Mouse (Mus musculus): ENCODE results near the gene Grip1. TPM values are rescaled to one million over a fixed set of nuclear protein-coding genes. Genes with fewer than 3 reads are reported as not detected.

The Grip1 gene
- polyA plus RNA-seq, 1 experiment: 0.08 TPM

DNA sequence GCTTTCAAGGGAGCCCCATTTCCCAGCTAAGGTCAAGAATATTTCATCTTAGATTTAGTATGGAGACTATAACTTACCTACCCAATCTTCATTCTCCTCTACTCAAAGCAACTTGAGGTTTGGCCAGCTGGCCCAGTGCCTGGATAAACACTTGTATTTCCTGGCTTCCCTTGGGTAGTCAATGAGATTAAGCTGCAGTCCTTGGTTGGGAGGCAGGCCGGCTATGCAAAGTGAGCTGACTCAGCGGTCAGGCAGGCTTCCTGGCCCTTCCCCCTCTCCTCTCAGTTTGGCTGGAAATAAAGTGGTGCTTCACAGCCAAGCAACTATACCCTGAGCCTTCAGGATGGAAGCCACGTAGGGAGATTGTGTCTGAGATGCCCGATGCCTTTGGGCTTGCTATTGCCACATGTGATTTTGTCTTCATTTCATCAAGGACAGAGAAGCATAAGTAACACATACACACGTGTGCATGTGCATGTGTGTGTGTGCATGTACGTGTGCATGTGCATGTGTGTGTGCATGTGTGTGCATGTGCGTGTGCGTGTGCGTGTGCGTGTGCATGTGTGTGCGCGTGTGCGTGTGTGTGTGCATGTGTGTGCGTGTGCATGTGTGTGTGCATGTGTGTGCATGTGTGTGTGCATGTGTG is 161.7 kb downstream of the Grip1 start:
- no peak for TF ChIP-seq SRF (IDR thresholded peaks at IDR 0.05; ENCODE audit: control insufficient read depth, insufficient read length, low read depth)
- no peak for TF ChIP-seq MYOD1 (IDR thresholded peaks at IDR 0.05; ENCODE audit: control insufficient read depth in 1 of 3, insufficient read length in 2 of 3, low read depth in 2 of 3)
- TF ChIP-seq MAX (IDR thresholded peaks at IDR 0.05; ENCODE audit: low read depth): no peak
- Histone ChIP-seq H3K79me2 (ENCODE audit: control insufficient read depth, insufficient read depth) (no peaks in the 10 kb centered on the region), H3K36me3 (ENCODE audit: control insufficient read depth, insufficient read depth) (no peaks in the 10 kb centered on the region), H3K4me2 (ENCODE audit: low read depth) (no peak overlapping the region), H3K4me3 (no peak overlapping the region), H3ac (ENCODE audit: control insufficient read depth, insufficient read length) (no peak overlapping the region), H3K27me3 (ENCODE audit: control insufficient read depth, insufficient read depth, insufficient read length) (no peaks in the 10 kb centered on the region)

DNA sequence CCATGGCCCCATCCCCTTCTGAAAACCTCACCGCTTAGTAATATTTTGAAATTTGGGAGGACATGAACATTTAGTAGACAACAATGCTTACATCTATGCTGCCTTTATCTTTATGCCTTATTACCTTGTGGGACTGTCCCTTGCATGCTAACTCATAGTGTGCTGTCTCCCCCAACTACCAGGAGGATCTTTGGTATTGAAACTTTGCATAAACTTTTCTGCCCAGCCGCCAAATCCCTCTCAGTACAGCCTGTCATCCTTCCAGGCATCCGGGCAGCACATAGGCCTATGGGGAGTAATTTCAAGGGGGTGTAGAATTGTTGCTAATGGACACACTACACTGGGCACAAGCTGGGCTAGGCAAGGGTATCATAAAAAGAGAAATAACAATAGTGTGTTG is 162.4 kb downstream of the Grip1 start:
- no peaks in the 10 kb centered on the region for H3K79me2 ChIP-seq (ENCODE audit: control insufficient read depth, insufficient read depth)
- no peaks in the 10 kb centered on the region for H3K27me3 ChIP-seq (ENCODE audit: control insufficient read depth, insufficient read depth, insufficient read length)
- H3K4me2 ChIP-seq (ENCODE audit: low read depth): no peak overlapping the region
- H3K36me3 ChIP-seq (ENCODE audit: control insufficient read depth, insufficient read depth): no peaks in the 10 kb centered on the region
- TF ChIP-seq USF1 (IDR thresholded peaks at IDR 0.05; ENCODE audit: low read depth): no peak
- no peak for TF ChIP-seq MYOG (IDR thresholded peaks at IDR 0.05; ENCODE audit: control insufficient read depth in 1 of 3, insufficient read depth in 1 of 3, insufficient read length in 2 of 3, low read depth in 2 of 3)
- no peak overlapping the region for H3K4me3 ChIP-seq
- H3ac ChIP-seq (ENCODE audit: control insufficient read depth, insufficient read length): no peak overlapping the region

DNA sequence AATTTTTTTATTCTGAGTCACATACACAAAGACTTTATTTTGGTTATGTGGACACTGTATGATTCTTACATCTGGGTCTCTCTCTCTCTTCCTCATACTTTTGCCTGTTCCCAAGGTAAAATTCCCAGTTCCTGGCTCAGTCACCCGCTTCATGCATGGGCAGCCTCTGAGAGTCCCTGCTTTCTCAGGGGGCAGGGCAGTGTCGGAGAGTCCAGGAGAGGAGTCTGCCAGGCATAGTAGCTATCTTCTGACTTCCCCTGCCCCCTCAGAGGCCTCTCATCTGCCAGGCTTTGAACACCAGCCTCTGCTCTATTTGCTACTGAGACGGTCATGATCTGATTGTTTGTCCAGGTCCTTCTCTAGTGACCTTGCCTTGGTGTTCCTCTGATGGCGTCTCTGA is 175.0 kb downstream of the Grip1 start:
- Histone ChIP-seq H3K36me3 (ENCODE audit: control insufficient read depth, insufficient read depth) (no peaks in the 10 kb centered on the region), H3K79me2 (ENCODE audit: control insufficient read depth, insufficient read depth) (no peaks in the 10 kb centered on the region), H3K4me2 (ENCODE audit: low read depth) (no peak overlapping the region), H3K27me3 (ENCODE audit: control insufficient read depth, insufficient read depth, insufficient read length) (no peaks in the 10 kb centered on the region), H3ac (ENCODE audit: control insufficient read depth, insufficient read length) (no peak overlapping the region), H3K4me3 (no peak overlapping the region)
- TF ChIP-seq POLR2AphosphoS2 (IDR thresholded peaks at IDR 0.05; ENCODE audit: insufficient read length, low read depth) (no peak), SRF (IDR thresholded peaks at IDR 0.05; ENCODE audit: control insufficient read depth, insufficient read length, low read depth) (no peak), POLR2A (IDR thresholded peaks at IDR 0.05; ENCODE audit: insufficient read length, low read depth) (no peak), USF1 (IDR thresholded peaks at IDR 0.05; ENCODE audit: low read depth) (no peak), CEBPB (IDR thresholded peaks at IDR 0.05; ENCODE audit: insufficient read depth, poor library complexity, severe bottlenecking) (no peak), MYOG (IDR thresholded peaks at IDR 0.05; ENCODE audit: control insufficient read depth in 1 of 3, insufficient read depth in 1 of 3, insufficient read length in 2 of 3, low read depth in 2 of 3) (no peak), REST (IDR thresholded peaks at IDR 0.05; ENCODE audit: insufficient read depth, insufficient read length) (no peak), MAX (IDR thresholded peaks at IDR 0.05; ENCODE audit: low read depth) (no peak), TCF12 (IDR thresholded peaks at IDR 0.05; ENCODE audit: insufficient read depth, poor library complexity, severe bottlenecking) (no peak), E2F4 (IDR thresholded peaks at IDR 0.05; ENCODE audit: insufficient read depth) (no peak), MYOD1 (IDR thresholded peaks at IDR 0.05; ENCODE audit: control insufficient read depth in 1 of 3, insufficient read length in 2 of 3, low read depth in 2 of 3) (no peak), TCF3 (IDR thresholded peaks at IDR 0.05; ENCODE audit: insufficient read length, low read depth) (no peak)

DNA sequence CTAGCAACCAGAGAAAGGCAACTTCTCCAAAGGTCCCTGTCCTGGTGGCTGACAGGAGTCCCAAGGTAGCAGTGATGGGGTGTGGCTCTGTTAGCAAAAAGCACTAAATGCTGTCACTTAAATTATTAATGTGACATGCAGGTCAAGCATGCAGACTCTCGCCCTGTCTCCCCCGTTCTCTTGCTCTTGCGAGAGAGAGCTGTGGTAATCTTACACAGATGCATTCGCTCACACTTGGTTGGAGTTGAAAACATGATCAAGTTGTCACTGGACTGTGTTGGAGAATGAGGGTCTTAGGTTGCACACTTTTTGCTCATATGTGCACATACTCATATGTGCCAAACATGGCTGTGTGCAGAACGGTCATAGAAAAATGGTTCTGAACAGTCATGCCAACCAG is 176.8 kb downstream of the Grip1 start:
- TF ChIP-seq TCF3 (IDR thresholded peaks at IDR 0.05; ENCODE audit: insufficient read length, low read depth) (no peak), E2F4 (IDR thresholded peaks at IDR 0.05; ENCODE audit: insufficient read depth) (no peak), TCF12 (IDR thresholded peaks at IDR 0.05; ENCODE audit: insufficient read depth, poor library complexity, severe bottlenecking) (no peak), REST (IDR thresholded peaks at IDR 0.05; ENCODE audit: insufficient read depth, insufficient read length) (no peak), SRF (IDR thresholded peaks at IDR 0.05; ENCODE audit: control insufficient read depth, insufficient read length, low read depth) (no peak), MAX (IDR thresholded peaks at IDR 0.05; ENCODE audit: low read depth) (no peak), MYOD1 (IDR thresholded peaks at IDR 0.05; ENCODE audit: control insufficient read depth in 1 of 3, insufficient read length in 2 of 3, low read depth in 2 of 3) (no peak), POLR2A (IDR thresholded peaks at IDR 0.05; ENCODE audit: insufficient read length, low read depth) (no peak), MYOG (IDR thresholded peaks at IDR 0.05; ENCODE audit: control insufficient read depth in 1 of 3, insufficient read depth in 1 of 3, insufficient read length in 2 of 3, low read depth in 2 of 3) (no peak), USF1 (IDR thresholded peaks at IDR 0.05; ENCODE audit: low read depth) (no peak), POLR2AphosphoS2 (IDR thresholded peaks at IDR 0.05; ENCODE audit: insufficient read length, low read depth) (no peak), CEBPB (IDR thresholded peaks at IDR 0.05; ENCODE audit: insufficient read depth, poor library complexity, severe bottlenecking) (no peak)
- H3K36me3 ChIP-seq (ENCODE audit: control insufficient read depth, insufficient read depth): no peaks in the 10 kb centered on the region
- H3ac ChIP-seq (ENCODE audit: control insufficient read depth, insufficient read length): no peak overlapping the region
- no peak overlapping the region for H3K4me2 ChIP-seq (ENCODE audit: low read depth)
- no peaks in the 10 kb centered on the region for H3K27me3 ChIP-seq (ENCODE audit: control insufficient read depth, insufficient read depth, insufficient read length)
- H3K4me3 ChIP-seq: no peak overlapping the region
- no peaks in the 10 kb centered on the region for H3K79me2 ChIP-seq (ENCODE audit: control insufficient read depth, insufficient read depth)

DNA sequence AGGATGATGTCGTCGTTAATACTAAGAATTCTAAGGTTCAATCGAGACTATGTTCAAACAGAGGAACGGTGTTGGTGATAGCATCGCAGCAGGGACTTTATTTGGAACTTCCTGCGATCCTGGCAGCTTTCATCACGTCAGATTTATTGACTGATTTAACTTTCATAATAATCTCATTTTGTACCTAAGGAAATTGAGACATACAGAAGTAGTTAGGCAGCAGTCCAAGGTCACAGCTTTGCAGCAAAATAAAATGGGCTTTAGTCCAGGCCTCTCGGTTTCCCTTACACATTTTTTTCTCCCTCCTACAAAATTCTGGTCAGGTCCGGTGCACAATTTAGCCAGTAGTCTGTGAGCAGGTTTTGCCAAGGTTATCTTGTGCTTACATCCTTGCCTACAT is 178.3 kb downstream of the Grip1 start:
- Histone ChIP-seq H3K4me3 (no peak overlapping the region), H3ac (ENCODE audit: control insufficient read depth, insufficient read length) (no peak overlapping the region), H3K27me3 (ENCODE audit: control insufficient read depth, insufficient read depth, insufficient read length) (no peaks in the 10 kb centered on the region), H3K36me3 (ENCODE audit: control insufficient read depth, insufficient read depth) (no peaks in the 10 kb centered on the region), H3K79me2 (ENCODE audit: control insufficient read depth, insufficient read depth) (no peaks in the 10 kb centered on the region), H3K4me2 (ENCODE audit: low read depth) (no peak overlapping the region)
- TF ChIP-seq USF1 (IDR thresholded peaks at IDR 0.05; ENCODE audit: low read depth): no peak
- TF ChIP-seq SRF (IDR thresholded peaks at IDR 0.05; ENCODE audit: control insufficient read depth, insufficient read length, low read depth): no peak
- TF ChIP-seq REST (IDR thresholded peaks at IDR 0.05; ENCODE audit: insufficient read depth, insufficient read length): no peak
- TF ChIP-seq TCF3 (IDR thresholded peaks at IDR 0.05; ENCODE audit: insufficient read length, low read depth): no peak
- no peak for TF ChIP-seq POLR2A (IDR thresholded peaks at IDR 0.05; ENCODE audit: insufficient read length, low read depth)
- TF ChIP-seq POLR2AphosphoS2 (IDR thresholded peaks at IDR 0.05; ENCODE audit: insufficient read length, low read depth): no peak

Measured in myocyte (in vitro differentiated cells).